Comparison of ENCODE assay signal across 9 mouse cellular contexts in the genomic region with DNA sequence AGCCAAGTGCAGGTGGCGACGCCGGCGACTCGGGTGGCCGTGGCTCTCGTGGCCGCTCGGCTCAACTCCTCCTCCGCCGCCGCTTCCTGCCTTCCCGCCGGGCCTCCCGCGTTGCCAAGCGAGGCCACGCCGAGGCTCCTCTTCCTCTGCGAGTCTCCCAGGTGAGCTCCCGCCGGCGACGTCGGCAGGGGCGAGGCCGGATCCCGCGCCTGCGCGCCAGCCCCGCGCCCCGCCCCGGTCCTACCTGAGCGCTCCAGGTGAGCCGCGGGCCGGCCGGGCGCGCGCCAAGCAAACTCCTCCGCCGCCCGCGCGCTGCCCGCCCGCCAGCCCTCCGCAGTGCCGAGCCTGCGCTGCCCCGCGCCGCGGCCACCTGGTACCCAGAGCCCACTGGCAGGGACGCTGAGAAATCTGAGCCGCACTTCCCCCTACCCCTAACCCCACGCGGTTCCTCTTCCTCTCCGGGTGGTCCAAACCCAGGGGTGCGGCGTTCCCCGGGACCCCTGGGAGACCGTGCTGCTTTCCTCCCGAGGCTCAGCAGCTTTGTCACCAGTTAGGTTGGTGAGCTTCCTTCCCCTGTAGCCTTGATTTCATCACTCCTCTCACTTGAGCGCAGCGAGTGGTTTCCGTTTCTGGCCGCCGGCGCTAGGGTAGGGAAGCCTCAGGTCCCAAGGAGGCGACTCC. TPM values are rescaled to one million over a fixed set of nuclear protein-coding genes. Genes with fewer than 3 reads are reported as not detected.
DNase-seq lines count a peak whose midpoint lies in the region; ATAC-seq and TF ChIP-seq lines count a peak whose summit lies in the region.
"Had no signal": no experiment of that assay in that cellular context is flagged by ENCODE, and none has a peak within 500 bp of the region (broad histone marks: within the 10 kb centered on the region; RNA-seq: fewer than 3 reads in every experiment).

TSS of gene Galnt3 (minus strand) at position 404 of the 681 bp plus-strand sequence.

- intact Hi-C loops in gastrocnemius, adult 2 months (cut with DNase I): no loop called here

- peak within 1 kb of the TSS; percentile 78 for H3K4me3 ChIP-seq in gastrocnemius, adult 2 months
- H3K4me3 ChIP-seq in heart, embryonic 14.5 days (ENCODE audit: control insufficient read depth in 1 of 2, insufficient read depth in 1 of 2, low read depth in 1 of 2, low read length in 2 of 2): peak within 1 kb of the TSS; percentile 51 to 68
- H3K4me3 ChIP-seq in kidney, embryonic 16.5 days (ENCODE audit: low read length): peak within 1 kb of the TSS; percentile 78
- peak within 1 kb of the TSS; percentile 55 for H3K4me3 ChIP-seq in liver, embryonic 15.5 days (replicated peaks)
- peak within 1 kb of the TSS; percentile 14 for H3K4me3 ChIP-seq in myocyte
- H3K4me3 ChIP-seq in stomach, postnatal 0 days (ENCODE audit: low read depth, low read length): peak within 1 kb of the TSS; percentile 78

- H3ac ChIP-seq in myocyte (ENCODE audit: control insufficient read depth, insufficient read length): no peak within 1 kb of the TSS

- H3K36me3 ChIP-seq in heart, embryonic 14.5 days (ENCODE audit: control insufficient read depth, insufficient read depth, low read length): no peaks in the 10 kb centered on the region
- H3K36me3 ChIP-seq in kidney, embryonic 16.5 days (ENCODE audit: insufficient read depth, low read length): no peaks in the 10 kb centered on the region
- H3K36me3 ChIP-seq in liver, embryonic 15.5 days (replicated peaks): no peaks in the 10 kb centered on the region
- no peaks in the 10 kb centered on the region for H3K36me3 ChIP-seq in myocyte (ENCODE audit: control insufficient read depth, insufficient read depth)
- H3K36me3 ChIP-seq in stomach, postnatal 0 days (ENCODE audit: control insufficient read depth, insufficient read depth, low read length): no peaks in the 10 kb centered on the region

- no peak for TF ChIP-seq CTCF in gastrocnemius, adult 2 months (IDR thresholded peaks at IDR 0.05)
- no peak for TF ChIP-seq CTCF in stomach, postnatal 0 days (IDR thresholded peaks at IDR 0.05; ENCODE audit: low read depth)

- TF ChIP-seq POLR2A in myocyte (IDR thresholded peaks at IDR 0.05; ENCODE audit: insufficient read length, low read depth): no peak

- WGBS in heart, embryonic 14.5 days: under 1% methylated on average over 66 of the region's 74 CpGs
- 0% methylated on average over 65 of the region's 74 CpGs for whole genome bisulfite sequencing in kidney, embryonic 16.5 days
- WGBS in liver, embryonic 15.5 days (ENCODE audit: insufficient replicate concordance): under 1% methylated on average over 61 of the region's 74 CpGs
- 1% methylated on average over 49 of the region's 74 CpGs for WGBS in stomach, postnatal 0 days

- H3K4me2 ChIP-seq in heart, embryonic 14.5 days (ENCODE audit: low read length): peak within 1 kb of the TSS; percentile 100
- peak within 1 kb of the TSS; percentile 100 for H3K4me2 ChIP-seq in kidney, embryonic 16.5 days (replicated peaks; ENCODE audit: low read depth, low read length)
- peak within 1 kb of the TSS; percentile 72 for H3K4me2 ChIP-seq in liver, embryonic 15.5 days
- H3K4me2 ChIP-seq in myocyte (ENCODE audit: low read depth): peak within 1 kb of the TSS; percentile 80
- peak within 1 kb of the TSS; percentile 99 for H3K4me2 ChIP-seq in stomach, postnatal 0 days (replicated peaks; ENCODE audit: low read depth)

- H3K79me2 ChIP-seq in myocyte (ENCODE audit: control insufficient read depth, insufficient read depth): no peaks in the 10 kb centered on the region

- TF ChIP-seq EP300 in stomach, postnatal 0 days (optimal IDR thresholded peaks at IDR 0.05): no peak

- peak; percentile 24 for DNase-seq in gastrocnemius, adult 2 months
- DNase-seq in gastrocnemius, postnatal 25 days: no peak
- peak; percentile 4 for DNase-seq in cerebellum, adult 9-11 months
- DNase-seq in stomach, postnatal 0 days (ENCODE audit: low spot score): peak; percentile 90

- peak within 1 kb of the TSS; percentile 35 for H3K9ac ChIP-seq in heart, embryonic 14.5 days (ENCODE audit: low read length)
- peak within 1 kb of the TSS; percentile 79 for H3K9ac ChIP-seq in kidney, embryonic 16.5 days (replicated peaks; ENCODE audit: low read length)
- H3K9ac ChIP-seq in liver, embryonic 15.5 days: no peak within 1 kb of the TSS; the same call in 1 of the 2 replicates
- H3K9ac ChIP-seq in stomach, postnatal 0 days (ENCODE audit: low read length): peak within 1 kb of the TSS; percentile 73

- no peaks in the 10 kb centered on the region for H3K9me3 ChIP-seq in heart, embryonic 14.5 days (ENCODE audit: control insufficient read depth, low read length)
- H3K9me3 ChIP-seq in kidney, embryonic 16.5 days (ENCODE audit: low read length): no peaks in the 10 kb centered on the region
- H3K9me3 ChIP-seq in liver, embryonic 15.5 days (replicated peaks): no peaks in the 10 kb centered on the region
- H3K9me3 ChIP-seq in stomach, postnatal 0 days (ENCODE audit: control insufficient read depth, low read length): no peaks in the 10 kb centered on the region

- H3K27me3 ChIP-seq in heart, embryonic 14.5 days (ENCODE audit: control insufficient read depth, insufficient read depth, low read length): peaks cover 43% of the 10 kb centered on the region
- peaks cover 16% of the 10 kb centered on the region for H3K27me3 ChIP-seq in kidney, embryonic 16.5 days (ENCODE audit: insufficient read depth, low read length)
- H3K27me3 ChIP-seq in liver, embryonic 15.5 days: peaks cover 35% of the 10 kb centered on the region
- peaks cover 8% of the 10 kb centered on the region for H3K27me3 ChIP-seq in myocyte (ENCODE audit: control insufficient read depth, insufficient read depth, insufficient read length)
- no peaks in the 10 kb centered on the region for H3K27me3 ChIP-seq in stomach, postnatal 0 days (ENCODE audit: control insufficient read depth, insufficient read depth, low read length)
- H3K27me3 ChIP-seq: CH12.LX had no signal

- peaks cover 0 to 4% of the 10 kb centered on the region in 2 experiments; a peak in 2 of 4 replicates for H3K4me1 ChIP-seq in heart, embryonic 14.5 days (ENCODE audit: control insufficient read depth in 2 of 2, insufficient read depth in 2 of 2, low read length in 2 of 2)
- H3K4me1 ChIP-seq in kidney, embryonic 16.5 days (ENCODE audit: insufficient read depth, low read length): peaks cover 7% of the 10 kb centered on the region; the same call in 1 of the 2 replicates
- no peaks in the 10 kb centered on the region for H3K4me1 ChIP-seq in liver, embryonic 15.5 days (replicated peaks)
- no peaks in the 10 kb centered on the region for H3K4me1 ChIP-seq in stomach, postnatal 0 days (replicated peaks; ENCODE audit: control insufficient read depth, insufficient read depth)

- ATAC-seq in heart, embryonic 14.5 days (ENCODE audit: insufficient number of reproducible peaks, insufficient read depth, low FRiP score, low read depth): no peak
- peak; percentile 87 for ATAC-seq in kidney, embryonic 16.5 days (ENCODE audit: low FRiP score, low TSS enrichment)
- peak; percentile 42; the same call in 1 of the 2 replicates for ATAC-seq in liver, embryonic 15.5 days (ENCODE audit: insufficient read depth)
- peak; percentile 95 for ATAC-seq in stomach, postnatal 0 days (ENCODE audit: low FRiP score, low TSS enrichment)

- H3K27ac ChIP-seq in gastrocnemius, adult 2 months: no peak within 1 kb of the TSS
- no peak within 1 kb of the TSS for H3K27ac ChIP-seq in heart, embryonic 14.5 days (replicated peaks in 1 of 2; ENCODE audit: control insufficient read depth in 1 of 2, insufficient read depth in 1 of 2, low read depth in 2 of 2, low read length in 2 of 2)
- peak within 1 kb of the TSS; percentile 45; the same call in 1 of the 2 replicates for H3K27ac ChIP-seq in kidney, embryonic 16.5 days (ENCODE audit: low read length)
- H3K27ac ChIP-seq in liver, embryonic 15.5 days (replicated peaks): no peak within 1 kb of the TSS
- peak within 1 kb of the TSS; percentile 61 for H3K27ac ChIP-seq in stomach, postnatal 0 days (replicated peaks)

TF ChIP-seq in myocyte, 11 proteins besides CTCF, POLR2A, EP300 and RAD21:
- TF ChIP-seq MYOD1 (IDR thresholded peaks at IDR 0.05; ENCODE audit: control insufficient read depth in 1 of 3, insufficient read length in 2 of 3, low read depth in 2 of 3) (no peak), E2F4 (IDR thresholded peaks at IDR 0.05; ENCODE audit: insufficient read depth) (no peak), CEBPB (IDR thresholded peaks at IDR 0.05; ENCODE audit: insufficient read depth, poor library complexity, severe bottlenecking) (no peak), USF1 (IDR thresholded peaks at IDR 0.05; ENCODE audit: low read depth) (no peak), TCF12 (IDR thresholded peaks at IDR 0.05; ENCODE audit: insufficient read depth, poor library complexity, severe bottlenecking) (no peak), POLR2AphosphoS2 (IDR thresholded peaks at IDR 0.05; ENCODE audit: insufficient read length, low read depth) (no peak), REST (IDR thresholded peaks at IDR 0.05; ENCODE audit: insufficient read depth, insufficient read length) (no peak), SRF (IDR thresholded peaks at IDR 0.05; ENCODE audit: control insufficient read depth, insufficient read length, low read depth) (no peak), TCF3 (IDR thresholded peaks at IDR 0.05; ENCODE audit: insufficient read length, low read depth) (no peak), MAX (IDR thresholded peaks at IDR 0.05; ENCODE audit: low read depth) (no peak), MYOG (IDR thresholded peaks at IDR 0.05; ENCODE audit: control insufficient read depth in 1 of 3, insufficient read depth in 1 of 3, insufficient read length in 2 of 3, low read depth in 2 of 3) (no peak)

RNA-seq across cellular contexts. Expression of gene Galnt3, which starts in this region (rescaled TPM):
- under 1 TPM in 1 of 2 experiments, not detected in 1; 0.10 TPM for total RNA-seq in gastrocnemius, adult 2 months (2021)
- total RNA-seq in gastrocnemius, postnatal 25 days (2021): not detected
- polyA plus RNA-seq in heart, embryonic 14.5 days (2014; fragmentation: Nextera tagmentation; extraction: Ambion mirVana): 0.45 TPM in 1 of 2 replicates, not detected in the other
- polyA plus RNA-seq in kidney, embryonic 16.5 days (2015; fragmentation: Nextera tagmentation; extraction: Ambion mirVana): 11.4 and 13.6 TPM in 2 replicates
- 0.35 and 0.47 TPM in 2 replicates for polyA plus RNA-seq in liver, embryonic 15.5 days (2015; fragmentation: Nextera tagmentation; extraction: Ambion mirVana)
- polyA plus RNA-seq in myocyte (2012; fragmentation: generic; extraction: Trizol): 0.25 TPM
- polyA plus RNA-seq in stomach, postnatal 0 days (2015; fragmentation: Nextera tagmentation; extraction: Ambion mirVana): 11.3 and 12.4 TPM in 2 replicates

Comparison
In these comparisons a context has a peak if more than half of its experiments do, and no peak if none do; other contexts are left out.
1. Peak in DNase-seq and H3K4me3 ChIP-seq in gastrocnemius, adult 2 months; RNA of the gene not detected or under 1 TPM.
2. Peak in ATAC-seq, H3K4me3 ChIP-seq and H3K4me2 ChIP-seq in liver, embryonic 15.5 days; RNA of the gene not detected or under 1 TPM.
3. H3K27ac ChIP-seq: peak in kidney, embryonic 16.5 days (single experiment) and stomach, postnatal 0 days (single experiment); none in gastrocnemius, adult 2 months (single experiment), heart, embryonic 14.5 days (0 of 2) and liver, embryonic 15.5 days (single experiment).
4. H3K4me3 ChIP-seq: peak in every context shown above with its lines; median percentile 78 in gastrocnemius, adult 2 months; 78 in kidney, embryonic 16.5 days; 78 in stomach, postnatal 0 days; 60 in heart, embryonic 14.5 days; 55 in liver, embryonic 15.5 days; 14 in myocyte.
5. Peak in every context shown above with its lines, with median percentiles within 50 percentile points of each other: H3K4me2 ChIP-seq.